Mouse (Mus musculus) ovary, postnatal 36 days (tissue): Measurements from ENCODE around the gene Gramd4.

Source experiments
- DNase-seq: peaks from one replicate; pipeline ENCODE4 v3.0.0; 2022; ENCODE audit warnings: low spot score, mixed read lengths

The Gramd4 gene

DNA sequence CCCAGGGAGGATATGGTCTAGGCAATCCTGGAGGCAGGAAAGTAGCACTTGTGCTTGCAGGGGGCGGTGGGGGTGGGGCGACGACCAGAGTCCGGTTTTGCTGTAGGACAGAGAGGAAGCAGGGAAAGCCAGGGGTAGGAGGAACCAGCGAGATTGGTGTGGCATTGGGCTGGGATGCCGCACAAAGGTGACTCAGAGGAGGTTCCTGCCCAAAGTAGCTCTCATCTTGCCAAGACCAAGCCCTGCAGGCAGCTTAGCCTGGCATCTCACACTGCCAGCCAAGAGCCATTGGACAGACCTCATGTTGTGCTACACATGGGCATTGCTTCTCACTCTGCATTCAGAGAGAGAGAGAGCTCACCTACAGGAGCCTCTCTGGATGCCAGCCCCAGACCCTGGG, at the start of gene Gramd4:
Gene Gramd4, plus strand, starts transcription at position 283 of the 400 bp plus-strand sequence.
- no peak for DNase-seq

DNA sequence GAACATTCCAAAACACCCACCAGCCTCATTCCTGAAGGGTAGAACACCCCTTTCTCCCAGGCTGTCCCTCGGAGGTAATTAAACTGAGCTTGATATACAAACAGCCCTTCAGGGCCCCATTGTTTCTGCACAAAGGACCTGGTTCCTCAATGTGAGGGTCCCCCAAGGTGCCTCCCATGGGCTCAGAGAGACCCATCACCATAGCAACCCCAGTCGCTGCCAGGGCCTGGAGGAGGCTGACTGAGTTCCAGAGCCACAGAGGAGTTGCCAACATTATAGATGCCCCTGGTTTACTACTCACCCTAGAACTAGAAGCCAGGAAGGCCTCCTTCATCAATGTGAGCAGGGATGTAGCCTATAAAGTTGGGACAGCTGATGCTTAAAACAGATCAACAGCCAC, 44.4 kb upstream of the Gramd4 start:
- no peak for DNase-seq

DNA sequence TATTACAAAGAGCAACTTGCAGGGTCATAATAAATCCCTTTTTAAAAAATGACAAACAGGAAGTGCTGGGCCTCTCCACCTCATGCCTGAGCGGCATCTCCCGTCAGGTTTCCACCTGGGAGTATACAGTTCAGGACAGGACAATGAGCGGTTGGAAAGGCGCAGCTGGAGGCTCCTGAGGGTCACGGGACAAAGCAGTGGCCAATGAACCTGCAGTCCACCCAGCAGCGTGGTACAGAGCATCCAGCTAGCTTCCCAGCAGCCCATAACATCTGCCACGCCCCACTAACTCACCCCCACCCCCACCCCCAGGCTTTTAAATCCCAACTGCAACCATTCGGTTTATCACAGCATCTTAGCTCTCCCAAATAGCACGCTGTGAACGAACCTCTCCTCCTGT, 43.8 kb upstream of the Gramd4 start:
- no peak for DNase-seq

DNA sequence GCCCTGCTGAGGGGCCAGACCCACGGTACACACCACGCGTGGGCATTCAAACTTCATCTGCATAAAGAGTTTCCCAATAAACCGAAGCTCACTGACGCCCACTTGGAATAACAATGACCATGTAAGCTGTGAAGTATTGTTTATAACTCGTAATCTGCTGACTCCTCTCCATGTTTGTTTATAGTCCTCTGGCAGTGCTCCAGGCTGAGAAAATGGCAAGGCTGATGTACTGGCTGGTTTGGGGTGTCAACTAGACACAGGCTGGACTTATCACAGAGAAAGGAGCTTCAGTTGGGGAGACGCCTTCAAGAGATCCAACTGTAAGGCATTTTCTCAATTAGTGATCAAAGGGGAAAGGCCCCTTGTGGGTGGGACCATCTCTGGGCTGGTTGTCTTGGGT, 42.5 kb upstream of the Gramd4 start:
- DNase-seq: no peak

DNA sequence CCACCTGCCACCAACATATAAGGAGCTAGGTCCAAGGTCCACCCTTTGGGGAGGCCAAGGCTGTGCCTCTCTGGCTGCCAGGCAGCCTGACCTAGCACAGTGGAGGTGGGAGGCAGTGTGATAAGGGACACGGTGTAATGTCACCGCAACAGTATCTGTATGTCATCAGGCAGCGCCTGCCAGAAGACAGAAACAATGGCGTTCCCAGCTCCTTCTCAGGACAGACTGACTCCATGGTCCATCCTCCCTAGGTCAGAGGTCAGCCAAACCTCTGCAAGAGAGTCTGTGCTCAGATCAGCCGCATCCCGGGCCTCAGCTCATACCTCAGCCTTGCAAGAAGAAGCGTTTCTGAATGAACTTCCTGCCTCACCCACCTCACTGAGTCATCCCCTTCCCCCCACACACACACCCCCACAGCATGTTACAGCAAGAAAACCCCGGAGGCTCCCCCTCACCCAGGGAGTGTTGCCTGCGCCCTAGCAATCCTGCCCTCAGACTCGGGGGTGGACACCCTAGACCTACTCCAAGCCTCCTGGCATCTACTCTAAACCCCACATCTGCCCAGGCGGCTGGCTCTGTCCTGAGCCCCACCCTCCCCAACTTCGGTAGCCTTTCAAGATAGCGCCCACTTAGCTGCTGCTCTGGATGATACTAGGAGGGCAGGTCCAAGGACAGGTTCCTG, 41.5 kb upstream of the Gramd4 start:
- peak; percentile 30 for DNase-seq

DNA sequence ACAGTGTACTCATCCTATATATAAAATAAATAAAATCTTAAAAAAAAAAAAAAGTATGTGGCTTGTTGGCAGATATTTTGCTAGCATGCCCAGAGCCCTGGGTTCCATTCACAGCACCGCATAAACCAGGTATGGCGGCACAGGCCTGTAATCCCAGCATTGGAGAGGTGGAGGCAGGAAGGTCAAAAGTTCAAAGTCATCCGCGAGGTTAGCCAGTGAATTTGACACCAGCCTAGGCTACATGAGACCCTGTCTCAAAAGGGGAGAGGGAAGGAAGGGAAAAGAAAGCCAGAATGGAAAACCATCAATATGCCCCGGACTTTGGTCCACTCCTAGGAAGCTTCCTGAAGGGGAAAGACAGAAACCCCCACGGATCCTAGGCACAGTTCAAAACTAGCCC, 40.2 kb upstream of the Gramd4 start:
- DNase-seq: no peak

DNA sequence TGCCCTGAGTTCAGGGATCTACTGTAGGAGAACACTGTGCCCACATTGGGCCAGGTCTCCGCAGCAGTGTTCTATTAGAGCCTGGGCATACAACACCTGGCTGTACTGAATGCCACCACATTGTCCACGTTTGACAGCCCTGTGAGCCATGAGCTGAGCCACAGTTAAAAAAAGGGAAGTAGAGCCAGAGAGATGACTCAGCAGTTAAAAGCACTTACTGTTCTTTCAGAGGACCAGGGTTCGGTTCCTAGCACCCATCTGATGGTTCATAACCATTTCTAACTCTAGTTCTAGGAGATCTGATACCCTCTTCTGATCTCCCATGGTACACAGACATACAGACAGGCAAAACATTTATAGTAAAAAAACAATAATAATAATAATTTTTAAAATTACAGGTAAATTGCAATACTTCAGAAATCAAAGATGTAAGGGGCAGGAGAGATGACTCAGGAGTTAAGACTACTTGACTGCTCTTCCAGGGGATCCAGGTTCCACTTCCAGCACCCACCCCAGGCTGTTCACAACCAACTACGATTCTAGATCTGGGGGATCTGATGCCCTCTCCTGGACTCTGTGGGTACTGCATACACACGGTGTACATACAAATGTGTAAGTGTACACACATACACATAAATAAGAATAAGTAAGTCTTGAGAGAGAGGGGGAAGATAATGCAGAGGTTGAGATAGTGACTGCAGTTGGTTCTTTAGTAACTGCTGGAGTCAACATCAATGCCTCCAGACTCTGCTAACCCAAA, 38.6 kb upstream of the Gramd4 start:
- no peak for DNase-seq

DNA sequence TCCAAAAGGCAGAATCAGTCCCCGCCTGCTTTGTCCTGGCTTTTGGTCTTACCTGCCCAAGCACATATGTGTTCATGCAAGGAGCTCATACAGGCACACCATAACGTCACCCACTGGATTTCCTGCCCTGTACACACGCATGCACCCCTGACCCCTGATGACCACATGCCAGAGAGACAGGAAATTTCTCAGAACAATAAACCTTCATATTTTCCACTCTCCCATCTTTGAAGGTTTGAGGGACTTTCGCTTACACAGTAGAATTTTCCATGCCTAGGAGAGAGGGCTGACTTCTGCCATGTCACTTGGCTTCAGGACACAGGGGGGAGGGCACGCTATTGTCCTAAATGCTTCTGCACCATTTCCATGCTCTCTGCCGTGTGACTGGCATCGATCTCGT, 37.5 kb upstream of the Gramd4 start:
- no peak for DNase-seq

DNA sequence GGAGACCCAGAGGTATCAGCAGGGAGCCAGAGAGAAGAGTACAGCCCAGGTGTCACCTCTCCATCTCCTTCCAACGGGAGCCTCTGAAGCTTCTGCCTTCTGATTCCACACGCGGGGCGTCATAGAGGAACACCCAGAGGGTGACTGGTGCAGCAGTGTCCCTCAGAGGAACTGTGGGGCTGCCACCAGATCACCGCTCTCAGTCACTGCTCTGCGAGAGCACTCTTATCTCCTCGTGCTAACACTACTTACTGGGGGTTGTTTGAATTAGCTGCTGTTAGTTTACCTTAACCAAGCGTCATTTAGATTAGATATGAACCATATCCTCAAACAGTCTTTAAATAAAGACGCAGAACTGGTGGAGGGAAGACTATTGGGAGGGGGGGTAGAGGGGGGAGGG, 36.2 kb upstream of the Gramd4 start:
- DNase-seq: no peak

DNA sequence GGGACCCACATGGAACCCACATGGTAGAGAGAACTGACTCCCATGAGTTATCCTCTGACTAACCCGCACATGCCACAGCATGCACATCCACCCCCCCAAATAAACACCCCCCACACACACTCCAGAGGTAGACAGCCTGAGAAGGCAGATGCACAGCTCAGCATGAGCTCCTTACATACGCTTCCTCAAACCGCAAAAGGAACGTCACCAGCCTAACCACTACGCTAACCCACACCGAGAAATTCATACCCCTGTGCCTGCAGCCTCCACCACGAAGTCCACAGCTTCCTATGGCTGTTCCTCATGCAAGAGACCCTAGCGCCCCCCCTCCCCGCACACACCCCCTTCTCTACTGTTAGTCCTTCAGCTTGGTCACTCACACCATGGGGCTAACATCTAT, 35.5 kb upstream of the Gramd4 start:
- no peak for DNase-seq

DNA sequence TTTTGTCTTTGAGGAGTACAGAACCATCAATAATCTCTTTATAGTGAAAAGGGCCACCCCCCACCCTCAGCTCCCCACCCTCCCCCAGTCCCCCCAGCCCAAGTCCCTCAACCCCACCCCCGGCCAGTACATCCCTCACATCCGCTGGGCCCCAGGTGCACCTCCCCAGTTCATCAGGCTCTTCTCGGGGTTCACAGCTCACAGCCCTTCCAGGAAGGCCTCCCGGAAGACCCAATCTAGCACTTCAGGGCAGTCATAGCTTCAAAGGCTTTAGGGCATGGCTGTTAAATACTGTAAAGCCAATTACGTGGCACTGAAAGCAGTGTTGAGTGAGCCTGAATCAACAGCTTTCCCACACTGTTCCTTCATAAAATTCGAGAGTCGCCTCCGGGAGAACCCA, 29.6 kb upstream of the Gramd4 start:
- DNase-seq: no peak

DNA sequence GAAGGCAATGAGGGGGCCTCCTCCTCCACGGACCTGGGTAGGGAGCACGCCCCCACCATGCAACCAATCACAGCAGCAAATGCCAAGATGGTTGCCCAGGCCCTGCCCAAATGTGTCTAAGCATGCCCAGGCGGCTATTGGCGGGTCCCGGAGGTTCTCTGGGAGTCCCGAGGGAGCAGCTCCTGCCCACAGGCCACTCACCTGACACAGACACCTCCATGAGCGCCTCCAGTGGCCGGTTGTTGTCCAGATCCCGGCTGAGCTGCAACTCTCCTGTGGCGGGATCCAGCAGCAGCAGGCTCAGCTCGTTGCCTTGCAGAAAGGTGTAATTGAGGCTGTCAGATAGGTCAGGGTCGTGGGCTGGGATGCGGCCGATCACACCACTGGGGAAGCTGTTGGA, 27.5 kb upstream of the Gramd4 start:
- no peak for DNase-seq

DNA sequence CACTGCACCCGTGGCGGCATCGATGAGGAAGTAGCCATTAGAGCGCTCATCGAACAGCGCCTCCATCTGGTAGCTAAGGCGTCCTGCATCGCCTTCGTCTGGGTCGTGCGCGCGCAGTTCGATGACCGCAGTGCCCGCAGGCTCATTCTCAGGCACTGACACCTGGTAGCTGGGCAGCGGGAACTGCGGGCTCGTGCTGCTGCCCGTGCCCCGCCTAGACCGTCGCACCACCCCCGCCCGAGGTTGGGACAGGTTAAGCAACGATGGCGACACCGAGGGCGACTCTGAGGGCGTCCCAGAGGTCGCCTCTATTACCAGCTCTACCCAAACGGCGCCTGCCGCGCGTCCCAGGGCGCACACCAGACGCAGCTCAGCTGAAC, 24.7 kb upstream of the Gramd4 start:
- no peak for DNase-seq

DNA sequence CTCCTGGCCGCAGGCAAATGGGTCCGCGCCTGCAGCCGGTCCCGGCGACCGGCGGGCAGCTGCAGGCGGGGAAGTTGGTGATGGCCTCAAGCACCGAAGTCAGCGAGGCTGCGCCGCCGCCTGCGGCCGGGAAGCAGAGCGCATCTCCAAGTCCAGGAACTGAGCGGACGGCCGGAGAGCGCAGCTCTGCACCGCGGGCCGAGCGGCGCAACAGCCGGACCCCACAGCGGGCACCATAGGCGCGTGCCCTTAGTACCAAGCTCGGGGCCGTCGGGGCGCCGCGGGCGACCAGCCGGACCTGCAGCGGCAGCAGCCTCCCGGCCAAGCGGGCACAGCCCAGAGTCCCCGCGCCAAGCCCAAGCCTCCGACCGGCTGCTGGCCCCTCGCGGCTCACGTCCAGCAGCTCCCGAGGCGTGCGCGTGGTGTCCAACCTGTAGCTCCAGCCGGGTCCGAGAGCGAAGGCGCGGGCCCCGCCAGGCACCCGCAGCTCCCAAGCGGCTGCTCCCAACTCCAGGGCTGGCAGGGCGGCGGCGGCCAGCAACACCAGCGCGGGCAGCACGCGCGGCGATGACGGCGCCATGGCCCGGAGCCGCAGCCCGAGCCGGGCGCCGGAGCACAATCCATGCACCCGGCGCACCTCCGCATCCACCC, 24.2 kb upstream of the Gramd4 start, which contains the start of gene Celsr1:
Gene Celsr1, minus strand, starts transcription at position 587 of the 651 bp plus-strand sequence.
- DNase-seq: peak; percentile 46

DNA sequence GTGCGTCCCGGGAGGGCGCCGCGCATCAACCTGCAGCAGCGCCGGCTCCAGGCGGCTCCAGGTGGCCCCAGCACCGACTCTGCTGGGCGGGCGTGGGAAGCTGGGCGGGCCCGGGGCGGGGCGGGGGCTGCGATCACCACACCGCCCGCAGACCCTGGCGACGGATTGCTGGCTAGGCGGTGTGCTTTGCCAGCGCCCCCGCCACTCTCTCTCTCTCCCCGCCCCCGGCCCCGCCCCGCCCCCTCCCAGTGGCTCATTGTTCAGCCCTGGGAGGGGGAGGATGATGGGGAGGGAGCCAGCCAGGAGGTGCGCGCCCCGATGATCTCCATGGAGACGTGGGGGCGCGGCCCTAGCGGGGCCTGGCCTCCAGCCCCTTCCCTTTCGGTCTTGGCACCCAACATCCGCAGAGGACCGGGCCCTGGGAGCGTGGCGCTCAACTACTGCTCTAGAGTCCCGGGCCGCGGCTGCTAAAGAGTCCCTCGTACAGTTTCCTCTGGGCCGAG, 23.4 kb upstream of the Gramd4 start:
- DNase-seq: peak; percentile 76

DNA sequence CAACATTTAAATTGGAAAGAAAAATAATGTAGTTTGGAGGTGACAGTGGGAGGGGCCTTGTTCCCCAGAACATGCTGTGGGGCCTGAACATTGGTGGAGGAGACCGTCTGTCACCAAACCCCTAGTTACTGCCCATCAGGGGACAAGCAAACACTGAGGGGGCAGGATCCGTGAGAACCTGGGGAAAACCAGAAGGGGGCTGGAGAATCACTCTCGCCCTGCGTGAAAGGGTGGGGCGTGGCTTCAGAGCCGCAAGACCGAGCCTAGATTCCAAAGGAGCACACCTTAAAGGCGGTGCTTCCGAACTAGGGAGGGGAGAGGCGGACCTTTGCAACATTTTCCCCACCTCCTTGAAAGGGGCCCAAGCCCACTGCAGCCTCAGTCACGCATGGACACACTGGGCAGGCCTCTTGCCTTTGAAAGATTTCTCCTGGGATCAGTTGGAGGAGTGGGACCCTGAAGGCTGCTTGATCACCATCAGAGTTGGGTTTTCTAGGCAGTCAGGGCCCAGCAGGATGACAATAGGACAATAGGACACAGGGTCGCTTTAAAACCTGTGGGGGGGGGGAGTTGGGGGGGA, 22.6 kb upstream of the Gramd4 start:
- DNase-seq: no peak

DNA sequence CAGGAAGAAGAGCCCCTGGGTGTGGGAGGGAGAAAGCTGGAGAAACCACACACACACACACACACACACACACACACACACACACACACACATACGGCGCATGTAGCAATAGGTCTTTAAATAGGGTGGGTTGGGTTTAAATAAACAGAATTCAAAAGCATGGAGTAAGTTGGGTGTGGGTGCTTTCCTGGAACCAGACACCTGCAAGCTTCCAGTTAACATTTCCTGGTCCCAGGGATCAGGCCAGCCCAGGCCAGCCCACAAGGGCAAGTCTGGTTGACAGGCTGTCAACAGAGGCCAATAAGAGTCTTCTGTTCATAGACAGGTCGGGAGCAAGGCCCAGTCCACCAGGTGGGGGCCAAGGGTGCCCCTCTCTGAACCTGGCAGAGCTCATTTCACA, 21.6 kb upstream of the Gramd4 start:
- no peak for DNase-seq

DNA sequence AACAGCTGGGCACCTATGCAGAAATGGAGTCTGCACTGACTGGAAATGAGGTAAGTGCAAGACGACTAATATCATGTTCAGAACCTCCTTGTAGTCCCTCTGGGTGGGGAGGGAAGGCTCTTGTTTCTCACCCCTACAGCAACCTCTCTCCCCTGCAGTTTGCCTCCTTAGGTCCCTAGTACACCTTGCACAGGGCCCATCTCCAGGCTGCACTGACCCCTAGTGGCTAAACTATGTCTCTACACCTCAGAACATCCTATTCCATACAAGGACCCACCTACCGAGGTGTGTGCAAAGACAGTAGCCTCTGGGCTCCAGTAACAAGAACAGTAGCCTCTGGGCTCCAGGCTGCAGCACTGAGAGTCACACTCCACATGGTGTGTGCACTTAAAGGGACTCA, 18.7 kb upstream of the Gramd4 start:
- DNase-seq: peak; percentile 64

DNA sequence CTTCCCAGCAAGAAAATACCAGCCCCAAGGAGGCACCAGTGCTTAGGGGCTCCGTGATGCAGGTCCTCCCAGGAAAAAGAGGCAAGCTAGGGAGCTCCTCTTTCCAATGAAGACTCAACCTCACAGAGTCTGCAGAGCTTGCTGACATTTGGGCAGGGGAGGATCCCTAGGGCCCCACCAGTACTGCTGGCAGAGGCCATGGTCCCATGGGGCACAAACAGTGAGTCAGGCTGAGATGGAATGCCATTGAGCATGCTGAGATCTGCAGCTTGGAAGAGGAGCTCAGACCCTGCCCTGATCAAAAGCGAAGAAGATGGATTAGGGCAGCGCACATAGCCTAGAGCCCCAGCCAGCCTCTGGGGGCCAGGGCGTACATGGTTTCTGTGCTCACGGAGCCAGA, 16.1 kb upstream of the Gramd4 start:
- DNase-seq: no peak

DNA sequence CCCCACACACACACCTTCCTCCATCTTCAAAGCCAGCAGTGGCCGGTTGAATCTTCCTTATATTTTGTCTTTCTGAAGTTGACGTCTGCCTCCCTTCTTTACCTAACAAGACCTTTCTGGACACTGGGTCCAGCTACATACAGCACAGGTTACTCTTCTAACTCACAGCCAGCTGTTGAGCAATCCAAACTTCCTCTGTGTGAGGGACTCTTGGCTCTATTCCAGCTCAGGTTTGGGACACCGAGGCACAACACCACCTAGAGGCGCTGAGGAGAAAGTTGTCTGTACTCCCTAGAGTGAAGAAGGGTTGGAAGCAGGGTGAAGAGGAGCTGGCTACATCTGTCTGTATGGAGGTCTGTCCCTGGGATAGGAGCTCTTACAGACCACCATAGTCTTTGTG, 15.1 kb upstream of the Gramd4 start:
- DNase-seq: no peak

DNA sequence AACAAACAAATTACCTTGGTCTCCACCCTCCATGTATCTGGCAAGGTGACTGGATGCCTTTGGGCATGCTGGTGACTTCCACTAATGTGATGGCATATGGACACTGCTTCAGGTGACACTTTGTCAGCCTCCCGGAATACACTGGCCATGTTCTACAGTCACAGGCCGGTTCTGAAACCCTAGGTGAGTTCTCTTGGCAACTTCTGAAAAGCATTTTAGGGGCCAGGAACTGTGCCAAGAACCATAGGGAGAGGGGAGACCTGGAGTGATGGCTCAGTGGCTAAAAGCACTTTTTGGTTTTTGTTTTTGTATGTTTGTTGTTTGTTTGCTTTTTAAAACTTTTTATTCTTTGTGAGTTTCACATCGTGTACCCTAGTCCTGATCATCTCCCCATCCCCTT, 8.0 kb upstream of the Gramd4 start:
- no peak for DNase-seq

DNA sequence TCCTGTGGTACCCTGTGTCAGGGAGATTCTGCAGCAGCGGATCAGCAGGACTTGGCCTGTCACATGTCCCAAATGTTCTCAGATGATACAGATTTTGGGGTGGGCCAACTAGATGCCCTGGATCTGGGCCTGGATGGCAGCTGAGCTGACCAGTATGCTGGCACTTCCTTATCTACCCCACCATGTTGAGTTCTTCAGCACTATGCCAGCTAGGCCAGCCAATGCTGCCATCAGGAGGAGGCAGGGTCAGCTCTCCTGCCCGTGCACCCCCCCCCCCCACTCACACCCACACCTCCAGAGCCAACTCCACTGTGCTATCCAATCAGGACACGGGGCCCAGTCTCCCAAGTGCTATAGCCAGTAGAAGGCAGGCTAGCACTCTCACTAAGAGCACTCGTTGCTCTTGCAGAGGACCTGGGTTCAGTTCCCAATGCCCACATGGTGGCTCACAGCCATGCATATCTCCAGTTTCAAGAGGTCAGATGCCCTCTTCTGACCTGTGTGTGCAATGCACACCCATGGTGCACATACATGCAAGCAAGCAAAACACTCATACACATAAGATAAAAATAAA, 7.2 kb upstream of the Gramd4 start:
- DNase-seq: no peak
